Mouse (Mus musculus) hindbrain, embryonic 15.5 days (tissue): ENCODE measurements around the gene Ndufb6. TPM values are rescaled to one million over a fixed set of nuclear protein-coding genes. Genes with fewer than 3 reads are reported as not detected.

ENCODE experiments used
- ATAC-seq: fragments of 200-750 bp; cut with Nextera tagmentation; 2 replicates; pipeline ENCODE4 v1.8.0; 2017; ENCODE audit warnings: low read depth, moderate number of reproducible peaks, moderate TSS enrichment; ENCODE audit not compliant: low FRiP score
- H3K27ac ChIP-seq: fragments of 300-500 bp; sonication (generic); replicated peaks from 2 replicates; pipeline ENCODE4 v1.5.1; 2015; ENCODE audit warnings: mild to moderate bottlenecking, inconsistent platforms
- H3K27me3 ChIP-seq: fragments of 300-500 bp; sonication (generic); 2 replicates; pipeline ENCODE4 v1.6.1; 2015; ENCODE audit warnings: control low read depth, inconsistent platforms
- H3K36me3 ChIP-seq: fragments of 300-500 bp; sonication (generic); 2 replicates; pipeline ENCODE4 v1.6.1; 2015; ENCODE audit warnings: control low read depth, inconsistent platforms
- H3K4me1 ChIP-seq: fragments of 300-500 bp; sonication (generic); replicated peaks from 2 replicates; pipeline ENCODE4 v1.6.1; 2015; ENCODE audit warnings: control low read depth, inconsistent platforms
- H3K4me2 ChIP-seq: fragments of 300-500 bp; sonication (generic); 2 replicates; pipeline ENCODE4 v1.6.1; 2015; ENCODE audit warnings: moderate library complexity, mild to moderate bottlenecking, inconsistent platforms
- H3K4me3 ChIP-seq: fragments of 300-500 bp; sonication (generic); 2 replicates; pipeline ENCODE4 v1.5.1; 2015; ENCODE audit warnings: mild to moderate bottlenecking, inconsistent platforms
- H3K9ac ChIP-seq: fragments of 300-500 bp; sonication (generic); 2 replicates; pipeline ENCODE4 v1.6.1; 2015; ENCODE audit warnings: inconsistent platforms
- H3K9me3 ChIP-seq: fragments of 300-500 bp; sonication (generic); 2 replicates; pipeline ENCODE4 v1.6.1; 2016; ENCODE audit warnings: control low read depth, inconsistent platforms
- WGBS: fragments of 180-500 bp; shearing (Covaris S2); methylation state at CpG from one replicate; pipeline ENCODE4 v1.1.7; 2015; 5-methylcytosine and 5-hydroxymethylcytosine counted together
- polyA plus RNA-seq: library from polyadenylated mRNA; unstranded; fragments of >200 nt; fragmentation: Nextera tagmentation; extraction: Ambion mirVana; gene quantifications from 2 replicates; pipeline ENCODE4 v1.2.1, GENCODE M21; 2015

Gene Ndufb6
- polyA plus RNA-seq, 1 experiment from 2014 or later, result 361 TPM

DNA sequence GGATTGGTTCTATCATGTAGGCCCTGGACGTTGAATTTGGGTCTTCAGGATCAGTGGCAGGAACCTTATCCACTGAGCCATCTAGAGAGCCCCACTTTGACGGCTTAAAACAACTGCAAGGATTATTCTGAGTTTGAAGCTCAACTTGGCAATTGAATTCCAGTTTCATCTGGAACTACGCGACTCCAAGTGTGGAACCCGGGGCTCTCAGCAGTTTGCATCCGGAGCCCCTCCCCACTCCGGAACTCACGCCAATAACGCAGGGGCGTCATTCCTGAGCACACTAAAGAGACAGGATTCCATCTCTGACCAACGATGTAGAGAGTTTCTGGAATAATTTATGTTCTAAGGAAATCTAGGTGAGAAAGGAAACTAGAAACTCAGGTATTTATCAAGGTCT lies 52.1 kb downstream of the Ndufb6 start:
- 93% methylated on average over 11 of the region's 11 CpGs for WGBS
- H3K9ac ChIP-seq, result no peak overlapping the region
- no peak overlapping the region for H3K4me2 ChIP-seq
- ATAC-seq, result no peak
- no peaks in the 10 kb centered on the region for H3K9me3 ChIP-seq
- H3K27me3 ChIP-seq, result no peaks in the 10 kb centered on the region
- no peak overlapping the region for H3K27ac ChIP-seq
- no peaks in the 10 kb centered on the region for H3K4me1 ChIP-seq
- no peak overlapping the region for H3K4me3 ChIP-seq
- H3K36me3 ChIP-seq, result no peaks in the 10 kb centered on the region

GRCm38 (mm10) chr4:40226095-40226494 lies 53.1 kb downstream of the Ndufb6 start:
- Histone ChIP-seq H3K27me3 (no peaks in the 10 kb centered on the region), H3K36me3 (no peaks in the 10 kb centered on the region), H3K9ac (no peak overlapping the region), H3K4me3 (no peak overlapping the region), H3K4me1 (no peaks in the 10 kb centered on the region), H3K27ac (no peak overlapping the region), H3K4me2 (no peak overlapping the region), H3K9me3 (no peaks in the 10 kb centered on the region)
- WGBS, result 77% methylated on average over 5 of the region's 5 CpGs
- ATAC-seq, result no peak

DNA sequence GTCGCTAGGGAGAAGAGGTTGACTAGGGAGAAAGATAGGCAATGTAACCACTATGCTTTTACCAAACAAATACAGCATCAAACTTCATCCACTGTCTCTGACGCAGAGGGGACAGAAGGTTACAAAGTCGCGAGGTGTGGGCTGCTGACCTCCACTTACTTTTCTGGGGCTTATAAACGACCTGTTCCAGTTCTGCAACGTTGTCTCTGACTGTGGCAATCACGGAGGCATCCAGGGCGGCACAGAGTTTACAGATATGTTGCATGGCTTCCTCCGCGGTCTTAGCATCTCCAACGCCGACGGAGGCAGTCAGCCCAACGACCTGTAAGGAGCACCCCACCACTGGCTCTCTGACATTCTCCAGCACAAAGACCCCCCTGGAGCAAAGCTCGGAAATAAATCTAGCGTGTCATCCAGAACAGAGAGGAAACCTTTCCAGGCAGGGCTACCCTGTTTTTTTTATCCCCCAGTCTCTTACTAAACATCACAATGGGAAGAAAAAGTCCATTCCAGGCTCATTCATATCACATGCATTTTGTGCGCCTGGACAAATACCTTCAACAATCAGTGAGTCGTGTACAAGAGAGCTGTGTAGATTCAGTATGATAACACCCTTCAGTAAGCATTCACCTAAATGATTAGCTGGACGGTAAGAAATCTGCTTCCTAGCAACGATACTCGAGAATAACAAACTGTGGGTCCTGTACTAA lies 57.2 kb downstream of the Ndufb6 start:
- Histone ChIP-seq H3K27ac (no peak overlapping the region), H3K4me2 (no peak overlapping the region), H3K36me3 (no peaks in the 10 kb centered on the region), H3K9ac (no peak overlapping the region), H3K27me3 (no peaks in the 10 kb centered on the region), H3K9me3 (no peaks in the 10 kb centered on the region), H3K4me3 (no peak overlapping the region), H3K4me1 (no peaks in the 10 kb centered on the region)
- ATAC-seq, result no peak
- 36% methylated on average over 21 of the region's 21 CpGs for WGBS

GRCm38 (mm10) chr4:40221004-40221760 lies 58.0 kb downstream of the Ndufb6 start:
- Histone ChIP-seq H3K36me3 (no peaks in the 10 kb centered on the region), H3K27ac (no peak overlapping the region), H3K4me2 (no peak overlapping the region), H3K4me1 (no peaks in the 10 kb centered on the region), H3K9ac (no peak overlapping the region), H3K27me3 (no peaks in the 10 kb centered on the region), H3K9me3 (no peaks in the 10 kb centered on the region), H3K4me3 (no peak overlapping the region)
- no peak for ATAC-seq
- WGBS, result 31% methylated on average over 14 of the region's 14 CpGs

Other genes starting within 250 kb of the Ndufb6 start
- 45.1 and 46.8 TPM in 2 replicates for gene Aco1, start 136.3 kb downstream of the Ndufb6 start, polyA plus RNA-seq
- gene Ddx58, start 39.6 kb downstream of the Ndufb6 start, polyA plus RNA-seq, result 3.3 TPM in 2 replicates
- 13.7 and 20.3 TPM in 2 replicates for gene Smim27, start 9.8 kb downstream of the Ndufb6 start, polyA plus RNA-seq
- 29.2 and 31.1 TPM in 2 replicates for gene Topors, start 9.6 kb downstream of the Ndufb6 start, polyA plus RNA-seq
- gene Tmem215, start 192.8 kb upstream of the Ndufb6 start, polyA plus RNA-seq, result 0.60 and 1.1 TPM in 2 replicates